Mouse (Mus musculus) stomach, postnatal 0 days (tissue): ENCODE results near the gene Ccdc116. TPM values are rescaled to one million over a fixed set of nuclear protein-coding genes. Genes with fewer than 3 reads are reported as not detected.
A peak's percentile ranks its signal among the peaks of the same experiment; 100 is the strongest.

Source experiments
- ATAC-seq: fragments of 200-750 bp; cut with Nextera tagmentation; 2 replicates; pipeline ENCODE4 v1.8.0; 2017; ENCODE audit not compliant: low FRiP score, low TSS enrichment
- DNase-seq: peaks from one replicate; pipeline ENCODE4 v3.0.0-alpha.2; 2016; ENCODE audit warnings: low spot score
- H3K27ac ChIP-seq: fragments of 300-500 bp; sonication (generic); replicated peaks from 2 replicates; pipeline ENCODE4 v1.5.1; 2014; ENCODE audit warnings: mild to moderate bottlenecking, control low read depth
- H3K27me3 ChIP-seq: fragments of 300-500 bp; sonication (generic); 2 replicates; pipeline ENCODE4 v1.6.1; 2014; ENCODE audit warnings: low read length; ENCODE audit not compliant: control insufficient read depth, insufficient read depth
- H3K36me3 ChIP-seq: fragments of 300-500 bp; sonication (generic); 2 replicates; pipeline ENCODE4 v1.6.1; 2014; ENCODE audit warnings: low read length, mixed read lengths; ENCODE audit not compliant: control insufficient read depth, insufficient read depth
- H3K4me1 ChIP-seq: fragments of 300-500 bp; sonication (generic); replicated peaks from 2 replicates; pipeline ENCODE4 v1.6.1; 2014; ENCODE audit warnings: antibody characterized with exemption; ENCODE audit not compliant: control insufficient read depth, insufficient read depth
- H3K4me2 ChIP-seq: fragments of 300-500 bp; sonication (generic); replicated peaks from 2 replicates; pipeline ENCODE4 v1.6.1; 2014; ENCODE audit warnings: low read depth, mild to moderate bottlenecking, control low read depth, moderate library complexity
- H3K4me3 ChIP-seq: fragments of 300-500 bp; sonication (generic); 2 replicates; pipeline ENCODE4 v1.5.1; 2014; ENCODE audit warnings: low read depth, low read length, control low read depth
- H3K9ac ChIP-seq: fragments of 300-500 bp; sonication (generic); 2 replicates; pipeline ENCODE4 v1.6.1; 2014; ENCODE audit warnings: mild to moderate bottlenecking, low read length, control low read depth, mixed read lengths
- H3K9me3 ChIP-seq: fragments of 300-500 bp; sonication (generic); 2 replicates; pipeline ENCODE4 v1.6.1; 2016; ENCODE audit warnings: low read length; ENCODE audit not compliant: control insufficient read depth
- CTCF ChIP-seq: IDR thresholded peaks from 2 replicates; pipeline ENCODE4 v1.5.1; 2016; ENCODE audit warnings: antibody characterized with exemption, low read depth, mild to moderate bottlenecking, moderate library complexity
- EP300 ChIP-seq: optimal IDR thresholded peaks from 2 replicates; pipeline ENCODE3; 2016; ENCODE audit warnings: antibody characterized with exemption
- WGBS: fragments of 180-500 bp; shearing (Covaris S2); extraction: QIAGEN DNeasy Blood & Tissue Kit; methylation state at CpG from one replicate; pipeline ENCODE4 v1.1.7; 2014; 5-methylcytosine and 5-hydroxymethylcytosine counted together
- polyA plus RNA-seq: library from polyadenylated mRNA; unstranded; fragments of >200 nt; fragmentation: Nextera tagmentation; extraction: Ambion mirVana; gene quantifications from 2 replicates; pipeline ENCODE4 v1.2.1, GENCODE M21; 2015

Ccdc116 gene
- polyA plus RNA-seq, 1 experiment from 2014 or later: 1.8 TPM

DNA sequence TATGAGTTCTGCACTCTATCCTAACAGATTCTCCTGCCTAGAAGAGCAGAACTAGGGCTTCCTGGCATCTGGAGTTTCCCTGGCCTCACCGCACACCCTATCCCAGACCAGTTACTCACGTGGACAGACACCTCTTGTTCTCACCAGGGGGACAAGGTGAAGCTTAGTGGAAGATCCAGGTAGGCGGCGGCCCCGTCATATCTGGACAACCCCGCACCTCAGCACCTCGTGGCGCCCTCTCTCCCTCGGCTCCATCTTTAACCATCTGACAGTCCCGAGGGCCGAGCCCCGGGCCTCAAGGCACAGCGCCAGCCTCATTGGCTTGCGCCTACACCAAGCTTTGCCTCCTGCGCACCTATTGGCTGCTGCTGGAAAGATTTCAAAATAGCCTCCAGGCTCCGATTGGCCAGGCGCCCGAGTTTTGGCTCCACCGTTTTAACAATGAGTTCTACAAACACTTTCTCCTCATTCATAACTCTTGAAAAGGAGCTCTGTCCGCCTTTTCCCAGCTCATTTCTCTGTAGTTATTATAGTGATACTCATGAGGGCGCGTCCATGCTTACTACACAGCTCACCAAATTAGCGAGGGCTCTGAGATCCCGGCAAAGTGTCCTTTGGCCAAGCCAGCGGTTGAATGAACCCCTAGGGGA, 22.0 kb downstream of the Ccdc116 start, which contains the start of gene 2610318N02Rik:
Gene 2610318N02Rik (minus strand): TSS at position 297 of the 650 bp plus-strand sequence.
- Histone ChIP-seq H3K9me3 (no peaks in the 10 kb centered on the region), H3K4me2 (peak within 1 kb of the TSS; percentile 67), H3K9ac (peak within 1 kb of the TSS; percentile 45), H3K36me3 (no peaks in the 10 kb centered on the region), H3K27me3 (no peaks in the 10 kb centered on the region), H3K27ac (no peak within 1 kb of the TSS; the same call in 1 of the 2 replicates), H3K4me1 (0 out of 2 replicates have a peak, but pooled peaks cover 3% of the 10 kb centered on the region), H3K4me3 (peak within 1 kb of the TSS; percentile 32)
- DNase-seq (peak; percentile 85), ATAC-seq (peak; percentile 88)
- WGBS: 3% methylated on average over 25 of the region's 25 CpGs
- peak; percentile 15; the same call in 1 of the 2 replicates for TF ChIP-seq CTCF
- TF ChIP-seq EP300: no peak

DNA sequence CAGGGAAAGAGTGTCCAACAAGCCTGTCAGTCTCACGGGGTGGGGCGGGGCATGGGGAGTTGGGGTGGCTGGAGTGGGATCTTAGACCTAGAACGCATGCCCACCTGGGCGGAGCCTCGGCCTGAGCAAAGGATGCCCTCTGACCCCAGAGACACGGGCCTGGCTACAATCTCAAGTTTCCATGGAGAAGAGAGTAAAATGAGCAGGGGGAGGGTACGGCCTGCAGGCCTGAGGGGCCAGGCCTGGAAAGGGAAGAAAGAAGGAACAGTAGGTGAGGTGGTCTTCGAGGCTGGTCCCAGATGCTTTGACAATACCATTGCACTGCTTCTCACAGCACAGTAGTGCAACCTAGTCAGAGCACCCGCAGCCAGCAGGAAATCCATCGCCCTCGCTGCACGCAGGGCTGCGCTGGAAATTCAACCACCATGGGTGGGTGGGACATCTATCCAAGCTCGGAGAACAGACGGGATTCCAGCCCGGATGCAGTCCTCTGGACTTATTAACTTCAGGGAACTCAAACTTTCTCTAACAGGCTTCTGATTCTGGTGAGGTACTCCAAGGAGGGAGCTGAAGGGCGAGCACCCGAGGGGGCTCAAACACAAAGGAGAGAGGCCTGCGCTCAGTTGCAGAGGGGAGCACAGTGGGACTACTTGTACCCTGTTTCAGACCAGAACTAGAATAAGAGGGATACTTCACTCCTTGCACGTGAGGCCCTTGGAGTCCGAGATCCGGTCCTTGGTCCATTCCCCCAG, 22.7 kb downstream of the Ccdc116 start:
- DNase-seq: peak; percentile 27
- Histone ChIP-seq H3K27ac (no peak overlapping the region; the same call in 1 of the 2 replicates), H3K27me3 (no peaks in the 10 kb centered on the region), H3K4me1 (0 out of 2 replicates have a peak, but pooled peaks cover 3% of the 10 kb centered on the region), H3K9ac (peak overlapping the region; percentile 45), H3K4me2 (peak overlapping the region; percentile 67), H3K36me3 (no peaks in the 10 kb centered on the region), H3K9me3 (no peaks in the 10 kb centered on the region), H3K4me3 (peak overlapping the region; percentile 32)
- 7% methylated on average over 22 of the region's 22 CpGs for WGBS
- TF ChIP-seq CTCF: no peak
- no peak for TF ChIP-seq EP300
- peak; percentile 3; the same call in 1 of the 2 replicates for ATAC-seq

DNA sequence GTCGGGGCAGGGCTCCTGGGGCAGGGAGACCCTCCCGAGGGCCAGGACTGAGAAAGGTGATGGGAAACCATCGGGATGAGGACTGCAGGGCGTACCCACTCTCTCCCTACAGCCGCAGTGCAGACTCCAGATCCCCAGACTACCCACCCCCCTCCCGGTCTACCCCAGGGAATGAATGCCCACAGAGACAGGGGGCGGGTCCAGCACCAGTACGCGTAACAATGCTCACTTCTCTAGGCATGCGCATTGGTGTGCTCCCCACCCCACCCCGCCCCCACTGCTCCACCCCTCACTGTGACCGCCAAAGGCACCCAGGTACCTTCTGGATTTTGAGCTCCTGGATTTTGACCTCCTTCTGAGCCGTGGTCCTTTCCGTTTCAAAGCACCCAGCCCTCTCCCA, 25.5 kb downstream of the Ccdc116 start:
- no peak for ATAC-seq
- 0 out of 2 replicates have a peak, but pooled peaks cover 3% of the 10 kb centered on the region for H3K4me1 ChIP-seq
- TF ChIP-seq CTCF (no peak), EP300 (no peak)
- DNase-seq: no peak
- no peak overlapping the region for H3K4me3 ChIP-seq
- 69% methylated on average over 13 of the region's 14 CpGs for WGBS
- no peak overlapping the region for H3K9ac ChIP-seq
- no peaks in the 10 kb centered on the region for H3K27me3 ChIP-seq
- H3K27ac ChIP-seq: no peak overlapping the region
- H3K4me2 ChIP-seq: no peak overlapping the region
- H3K36me3 ChIP-seq: no peaks in the 10 kb centered on the region
- H3K9me3 ChIP-seq: no peaks in the 10 kb centered on the region

DNA sequence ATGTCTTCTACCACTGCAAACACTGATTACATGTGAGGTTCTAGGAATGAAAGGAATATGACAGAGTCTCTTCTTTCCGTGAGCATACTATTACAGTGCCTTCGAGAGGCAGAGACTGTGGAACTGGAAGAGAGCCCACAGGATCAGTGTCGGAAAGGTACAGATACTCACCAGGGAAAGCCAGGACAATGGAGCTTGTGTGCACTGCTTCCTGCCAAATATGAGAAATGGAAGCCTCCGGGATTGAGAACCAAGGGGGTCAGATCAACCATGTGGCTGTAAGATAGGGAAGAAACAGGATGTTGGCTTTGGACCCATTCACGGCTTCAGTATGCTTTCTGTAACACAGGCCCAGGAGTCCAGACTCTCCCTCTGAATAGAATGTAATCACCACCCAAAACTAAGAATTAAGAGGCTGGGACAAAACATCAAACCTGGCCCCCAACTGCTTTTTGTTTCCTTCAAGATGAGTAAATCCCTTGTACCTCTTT, 29.7 kb downstream of the Ccdc116 start:
- ATAC-seq (no peak), DNase-seq (no peak)
- H3K9me3 ChIP-seq: no peaks in the 10 kb centered on the region
- H3K4me2 ChIP-seq: no peak overlapping the region
- no peak overlapping the region for H3K9ac ChIP-seq
- TF ChIP-seq CTCF (no peak), EP300 (no peak)
- H3K36me3 ChIP-seq: no peaks in the 10 kb centered on the region
- no peak overlapping the region for H3K4me3 ChIP-seq
- 89% methylated on average over 5 of the region's 5 CpGs for WGBS
- no peak overlapping the region for H3K27ac ChIP-seq
- no peaks in the 10 kb centered on the region for H3K27me3 ChIP-seq
- H3K4me1 ChIP-seq: no peaks in the 10 kb centered on the region

DNA sequence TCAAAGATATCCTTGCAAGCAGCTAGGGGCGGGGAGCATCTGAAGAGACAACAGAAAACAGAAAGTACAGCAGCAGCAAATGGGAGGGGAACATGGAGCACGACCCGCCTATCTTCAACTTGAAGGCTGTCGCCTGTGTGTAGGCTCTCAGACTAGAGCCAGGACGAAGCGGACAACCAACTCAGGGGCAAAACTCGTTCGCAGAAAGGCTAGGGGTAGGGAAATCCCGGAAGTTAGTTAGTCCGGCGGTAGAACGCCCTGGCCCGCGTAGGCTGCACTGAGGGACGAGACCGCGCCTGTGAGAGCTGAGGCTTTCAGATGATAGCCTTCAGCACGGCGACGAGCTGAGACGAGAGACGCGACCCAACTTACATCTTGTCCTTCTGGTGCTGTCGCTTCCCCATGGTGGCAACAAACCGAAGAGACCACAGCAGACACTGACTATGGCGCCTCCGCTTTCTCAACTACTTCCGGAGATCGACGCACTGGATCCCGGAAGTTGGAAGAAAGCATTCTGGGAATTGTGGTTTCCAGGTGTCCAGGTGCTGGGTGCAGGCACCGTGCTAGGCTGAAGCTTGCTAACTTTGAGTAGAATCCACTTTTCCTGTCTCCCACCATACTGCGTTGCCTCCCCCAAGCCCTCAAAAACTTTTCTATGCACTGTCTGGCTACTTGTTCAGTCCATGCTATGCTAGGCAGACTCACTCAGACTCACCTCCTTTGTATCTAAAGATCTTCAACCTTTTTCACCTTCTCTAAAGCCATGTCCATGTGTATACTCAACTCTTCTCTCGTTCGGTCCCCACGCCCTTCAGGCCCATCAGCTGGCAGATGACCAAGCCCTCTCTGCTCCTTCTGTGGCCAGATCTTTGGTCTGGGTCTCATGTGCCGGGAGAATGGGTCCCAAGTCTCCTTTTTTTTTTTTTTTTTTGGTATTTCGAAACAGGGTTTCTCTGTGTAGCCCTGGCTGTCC, 36.0 kb downstream of the Ccdc116 start, which contains the start of gene Ppil2:
Gene Ppil2 (minus strand): TSS at position 487 of the 973 bp plus-strand sequence.
- peak within 1 kb of the TSS; percentile 71 for H3K4me2 ChIP-seq
- ATAC-seq: peak; percentile 90
- H3K27ac ChIP-seq: peak within 1 kb of the TSS; percentile 74
- H3K4me1 ChIP-seq: 0 out of 2 replicates have a peak, but pooled peaks cover 3% of the 10 kb centered on the region
- peaks cover 9% of the 10 kb centered on the region; the same call in 1 of the 2 replicates for H3K36me3 ChIP-seq
- no peaks in the 10 kb centered on the region for H3K9me3 ChIP-seq
- H3K4me3 ChIP-seq: peak within 1 kb of the TSS; percentile 77
- H3K9ac ChIP-seq: peak within 1 kb of the TSS; percentile 82
- no peak for TF ChIP-seq CTCF
- TF ChIP-seq EP300: no peak
- WGBS: 8% methylated on average over 38 of the region's 38 CpGs
- peak; percentile 76 for DNase-seq
- H3K27me3 ChIP-seq: no peaks in the 10 kb centered on the region
